Mouse (Mus musculus) heart, embryonic 14.5 days (tissue): ENCODE measurements around the gene Gpr25. TPM values are rescaled to one million over a fixed set of nuclear protein-coding genes. Genes with fewer than 3 reads are reported as not detected.

Experiments
- ATAC-seq: fragments of 200-750 bp; cut with Nextera tagmentation; 2 replicates; pipeline ENCODE4 v1.8.0; 2017; ENCODE audit warnings: low read depth, moderate TSS enrichment; ENCODE audit not compliant: insufficient number of reproducible peaks, insufficient read depth, low FRiP score
- H3K27ac ChIP-seq, 2 experiments: fragments of 200-500 bp in 1 of 2; fragments of 300-500 bp in 1 of 2; sonication (generic) in 1 of 2; replicated peaks in 1 of 2; 2 replicates each; pipeline ENCODE4 v1.5.1; 2012 to 2014; ENCODE audit warnings: low read depth in 2 of 2, low read length in 2 of 2, control low read depth in 1 of 2, mild to moderate bottlenecking in 1 of 2, mixed read lengths in 1 of 2; ENCODE audit not compliant: control insufficient read depth in 1 of 2, insufficient read depth in 1 of 2
- H3K27me3 ChIP-seq: fragments of 300-500 bp; sonication (generic); 2 replicates; pipeline ENCODE4 v1.6.1; 2014; ENCODE audit warnings: mild to moderate bottlenecking, low read length, control low read depth; ENCODE audit not compliant: control insufficient read depth, insufficient read depth
- H3K36me3 ChIP-seq: fragments of 300-500 bp; sonication (generic); 2 replicates; pipeline ENCODE4 v1.6.1; 2014; ENCODE audit warnings: mild to moderate bottlenecking, control low read depth, low read length, mixed read lengths; ENCODE audit not compliant: control insufficient read depth, insufficient read depth
- H3K4me1 ChIP-seq, 2 experiments: fragments of 200-500 bp in 1 of 2; fragments of 300-500 bp in 1 of 2; sonication (generic) in 1 of 2; 2 replicates each; pipeline ENCODE4 v1.6.1; 2012 to 2014; ENCODE audit warnings: low read length in 2 of 2, control low read depth in 1 of 2, mixed read lengths in 1 of 2; ENCODE audit not compliant: control insufficient read depth in 2 of 2, insufficient read depth in 2 of 2
- H3K4me2 ChIP-seq: fragments of 300-500 bp; sonication (generic); 2 replicates; pipeline ENCODE4 v1.6.1; 2014; ENCODE audit warnings: mild to moderate bottlenecking, low read length
- H3K4me3 ChIP-seq, 2 experiments: fragments of 200-500 bp in 1 of 2; fragments of 300-500 bp in 1 of 2; sonication (generic) in 1 of 2; 2 replicates each; pipeline ENCODE4 v1.5.1; 2012 to 2014; ENCODE audit warnings: low read length in 2 of 2, mild to moderate bottlenecking in 2 of 2, control low read depth in 1 of 2, low read depth in 1 of 2, moderate library complexity in 1 of 2; ENCODE audit not compliant: control insufficient read depth in 1 of 2, insufficient read depth in 1 of 2
- H3K9ac ChIP-seq: fragments of 300-500 bp; sonication (generic); 2 replicates; pipeline ENCODE4 v1.6.1; 2014; ENCODE audit warnings: mild to moderate bottlenecking, low read length
- H3K9me3 ChIP-seq: fragments of 300-500 bp; sonication (generic); 2 replicates; pipeline ENCODE4 v1.6.1; 2016; ENCODE audit warnings: low read length, control low read depth; ENCODE audit not compliant: control insufficient read depth
- WGBS: fragments of 180-500 bp; shearing (Covaris S2); extraction: QIAGEN DNeasy Blood & Tissue Kit; methylation state at CpG from one replicate; pipeline ENCODE4 v1.1.7; 2014; 5-methylcytosine and 5-hydroxymethylcytosine counted together
- polyA plus RNA-seq: library from polyadenylated mRNA; unstranded; fragments of >200 nt; fragmentation: Nextera tagmentation; extraction: Ambion mirVana; gene quantifications from 2 replicates; pipeline ENCODE4 v1.2.1, GENCODE M21; 2014

Gene Gpr25
- polyA plus RNA-seq, 1 experiment from 2014 or later = not detected

DNA sequence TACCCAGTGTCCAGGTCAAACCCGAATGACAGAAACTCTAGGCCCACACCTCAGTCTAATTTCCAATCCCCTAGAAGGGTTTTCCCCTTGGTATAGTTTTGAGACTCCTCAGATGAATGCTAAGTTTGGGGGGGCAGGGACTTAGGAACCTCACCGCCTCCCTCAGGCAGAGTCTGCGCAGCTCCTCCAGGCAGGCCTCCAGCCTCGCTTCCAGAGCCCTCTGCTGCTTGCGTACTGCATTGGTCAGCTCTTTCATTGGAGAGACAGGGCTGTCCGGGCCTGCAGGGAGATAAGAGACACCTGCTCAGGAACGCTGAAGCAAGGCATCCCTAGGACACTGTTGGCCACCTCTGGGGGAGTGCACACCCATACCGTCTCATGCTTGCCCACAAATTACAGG, 34.0 kb downstream of the Gpr25 start:
- Histone ChIP-seq H3K4me1 (peaks cover 12 to 14% of the 10 kb centered on the region in 2 experiments), H3K27ac (no peak overlapping the region), H3K27me3 (peaks cover 20% of the 10 kb centered on the region), H3K36me3 (no peaks in the 10 kb centered on the region), H3K9me3 (no peaks in the 10 kb centered on the region), H3K9ac (no peak overlapping the region), H3K4me2 (no peak overlapping the region), H3K4me3 (no peak overlapping the region)
- ATAC-seq = no peak
- 81% methylated on average over 8 of the region's 8 CpGs for WGBS

DNA sequence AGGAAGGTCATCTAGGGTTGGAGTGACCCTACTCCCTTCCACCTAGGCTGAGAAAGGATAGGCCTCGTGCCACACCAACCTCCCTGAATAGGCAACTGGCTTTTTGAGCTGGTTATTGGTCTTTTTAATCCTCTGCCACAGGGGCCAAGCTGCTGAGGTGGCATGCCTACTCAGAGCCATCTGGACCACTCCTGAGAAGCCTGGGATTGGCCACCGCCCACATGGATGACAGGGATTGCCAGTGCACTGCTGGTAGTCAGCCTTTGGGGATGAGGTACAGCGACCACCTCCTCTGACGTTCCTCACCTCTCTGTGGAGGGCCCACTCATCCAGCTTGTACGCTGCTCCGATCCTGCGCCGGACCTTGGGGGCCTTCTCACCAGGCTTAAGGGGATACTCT, 34.8 kb downstream of the Gpr25 start:
- Histone ChIP-seq H3K9ac (no peak overlapping the region), H3K36me3 (no peaks in the 10 kb centered on the region), H3K9me3 (no peaks in the 10 kb centered on the region), H3K4me1 (peaks cover 12 to 14% of the 10 kb centered on the region in 2 experiments), H3K4me2 (no peak overlapping the region), H3K27ac (no peak overlapping the region), H3K4me3 (no peak overlapping the region), H3K27me3 (peaks cover 15% of the 10 kb centered on the region)
- 92% methylated on average over 8 of the region's 8 CpGs for WGBS
- no peak for ATAC-seq

DNA sequence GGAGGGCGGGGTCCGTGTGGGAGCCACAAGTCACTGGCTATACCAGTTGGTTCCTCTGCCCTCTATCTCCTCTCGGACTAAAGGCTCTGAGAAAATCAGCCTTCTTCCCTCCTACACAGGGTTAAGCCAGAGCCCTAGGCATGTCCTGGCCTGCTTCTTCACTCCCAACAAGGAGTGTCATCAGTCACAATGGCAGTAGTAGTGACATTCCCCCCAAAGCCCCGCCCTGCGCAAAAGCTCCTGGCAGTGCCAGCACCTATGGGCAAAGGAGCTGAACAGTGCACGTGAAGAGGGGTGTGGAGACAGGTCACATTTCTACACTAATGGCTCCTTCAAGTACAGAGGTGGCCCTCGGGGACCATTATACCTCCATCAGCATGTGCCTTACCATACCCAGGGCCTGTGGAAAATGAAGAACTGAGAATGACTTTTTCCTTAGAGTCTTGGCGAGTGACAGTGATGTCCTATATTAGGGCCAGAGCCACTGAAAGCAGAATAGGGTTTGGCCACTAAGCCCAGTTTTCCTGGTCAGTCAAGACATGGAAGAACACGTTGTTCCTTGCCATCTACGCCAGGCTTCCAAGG, 36.8 kb downstream of the Gpr25 start:
- Histone ChIP-seq H3K4me1 (peaks cover 11 to 14% of the 10 kb centered on the region in 2 experiments), H3K4me2 (no peak overlapping the region), H3K27ac (no peak overlapping the region), H3K9me3 (no peaks in the 10 kb centered on the region), H3K27me3 (no peaks in the 10 kb centered on the region), H3K4me3 (no peak overlapping the region), H3K9ac (no peak overlapping the region), H3K36me3 (no peaks in the 10 kb centered on the region)
- WGBS = 87% methylated on average over 10 of the region's 10 CpGs
- ATAC-seq = no peak

DNA sequence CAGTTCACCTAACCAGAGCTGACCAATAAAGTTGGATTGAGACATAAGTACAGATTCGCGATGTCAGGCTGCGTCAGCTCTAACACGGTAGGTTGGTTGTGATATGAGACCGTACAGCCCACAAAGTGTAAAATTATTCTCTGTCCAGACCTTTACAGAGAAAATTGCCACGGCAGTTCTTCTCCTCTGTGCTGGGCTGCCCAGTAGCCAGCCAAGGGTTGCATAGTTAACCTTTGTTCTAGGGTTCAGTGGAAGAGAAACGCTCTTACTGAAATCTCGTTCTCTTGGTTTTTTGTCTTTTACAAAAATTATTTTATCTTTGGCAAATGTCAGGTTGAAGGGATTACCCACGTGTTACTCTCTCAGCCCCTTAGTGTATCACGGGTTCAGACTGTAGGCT, 38.3 kb downstream of the Gpr25 start:
- Histone ChIP-seq H3K27ac (no peak overlapping the region), H3K4me2 (no peak overlapping the region), H3K27me3 (no peaks in the 10 kb centered on the region), H3K9me3 (no peaks in the 10 kb centered on the region), H3K4me1 (no peaks in the 10 kb centered on the region; a peak in 1 of 4 replicates), H3K36me3 (no peaks in the 10 kb centered on the region), H3K4me3 (no peak overlapping the region), H3K9ac (no peak overlapping the region)
- ATAC-seq = no peak
- WGBS = 83% methylated on average over 10 of the region's 10 CpGs

DNA sequence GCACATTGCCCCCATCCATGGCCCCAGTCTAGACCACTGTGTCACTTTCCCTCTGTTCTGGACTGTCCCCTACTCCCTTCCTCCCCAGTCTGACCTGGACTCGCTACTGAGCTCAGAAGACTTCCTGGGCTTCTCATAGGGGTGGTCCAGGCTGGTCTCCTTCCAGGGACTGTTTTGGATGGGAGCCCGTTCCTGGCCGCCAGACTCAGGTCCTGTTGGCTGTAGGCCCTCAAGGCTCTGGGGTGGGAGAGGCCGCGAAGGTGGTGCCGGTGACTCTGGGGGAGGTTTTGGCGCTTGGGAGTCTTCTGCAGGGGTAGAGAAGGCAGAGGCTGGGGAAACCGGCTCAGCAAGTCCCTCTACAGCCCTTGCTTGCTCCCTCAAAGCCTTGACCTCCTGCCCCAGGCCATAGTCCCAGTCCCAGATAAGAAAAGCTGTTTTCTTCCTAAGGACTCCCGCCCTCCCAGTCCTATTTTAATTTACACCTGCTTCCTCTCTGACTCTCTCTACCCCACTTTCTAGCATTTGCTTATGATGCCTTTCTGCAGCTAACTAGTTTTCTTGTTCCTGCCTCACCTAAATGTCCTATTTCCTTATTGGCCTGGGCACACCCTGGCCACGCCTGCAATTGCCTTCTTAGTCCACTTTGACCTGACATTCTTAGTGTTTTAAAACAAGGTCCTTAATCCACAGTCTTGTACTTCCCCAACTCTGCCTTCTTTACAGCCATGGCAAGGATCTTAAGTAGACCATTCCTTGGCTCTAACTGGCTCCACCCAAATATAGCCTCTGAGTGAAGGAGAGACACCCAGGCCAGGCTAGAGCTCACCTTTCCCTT, 40.4 kb downstream of the Gpr25 start:
- whole genome bisulfite sequencing = 66% methylated on average over 10 of the region's 10 CpGs
- no peak overlapping the region for H3K9ac ChIP-seq
- no peak overlapping the region for H3K27ac ChIP-seq

DNA sequence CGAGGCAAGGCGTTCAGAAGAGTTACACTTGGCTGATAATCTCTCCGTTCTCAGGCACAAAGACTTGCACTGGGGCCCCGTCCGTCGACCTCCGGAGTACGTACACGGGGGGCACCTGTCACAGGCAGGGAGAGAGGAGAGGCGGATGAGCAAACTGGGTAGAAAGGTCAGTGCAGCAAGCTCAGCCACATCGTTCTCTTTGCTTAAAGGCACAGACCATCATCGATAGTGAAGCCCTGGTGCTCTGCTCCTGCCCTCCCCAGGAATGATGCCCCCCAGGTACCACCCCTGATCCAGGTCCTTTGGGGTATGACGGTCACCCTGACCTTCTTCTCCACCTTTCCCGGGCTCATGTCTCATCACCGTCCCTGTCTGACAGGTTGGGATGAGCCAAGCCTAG, 46.4 kb downstream of the Gpr25 start:
- Histone ChIP-seq H3K9me3 (no peaks in the 10 kb centered on the region), H3K4me1 (no peaks in the 10 kb centered on the region), H3K36me3 (no peaks in the 10 kb centered on the region), H3K27ac (no peak overlapping the region), H3K4me3 (no peak overlapping the region), H3K27me3 (no peaks in the 10 kb centered on the region), H3K9ac (no peak overlapping the region), H3K4me2 (no peak overlapping the region)
- no peak for ATAC-seq
- 80% methylated on average over 15 of the region's 15 CpGs for WGBS

More for the DNA sequence above, 40.4 kb downstream of the Gpr25 start:
- Histone ChIP-seq H3K4me1 (no peaks in the 10 kb centered on the region), H3K27me3 (no peaks in the 10 kb centered on the region), H3K4me3 (no peak overlapping the region), H3K4me2 (no peak overlapping the region), H3K36me3 (no peaks in the 10 kb centered on the region), H3K9me3 (no peaks in the 10 kb centered on the region)
- no peak for ATAC-seq

DNA sequence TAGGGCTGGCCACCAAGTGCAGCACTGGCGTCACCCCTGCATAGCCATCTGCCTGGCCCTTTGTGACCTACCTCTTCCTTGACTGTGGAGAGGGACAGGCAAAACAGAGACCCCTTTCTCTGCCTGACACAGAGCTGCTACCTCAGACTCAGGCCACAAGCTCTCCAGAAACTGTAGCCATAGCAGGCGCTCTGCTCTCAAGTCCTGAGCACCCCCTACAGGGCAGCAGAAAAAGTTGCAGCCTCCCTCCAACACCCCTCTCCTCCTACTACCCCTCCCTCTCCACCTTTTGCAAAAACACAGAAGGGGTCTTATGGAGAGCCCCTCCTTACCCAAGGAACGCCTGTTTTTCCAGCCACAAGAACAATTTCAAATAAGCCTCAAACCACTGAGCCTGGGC, 47.9 kb downstream of the Gpr25 start, which contains the start of gene Mroh3:
Gene Mroh3, minus strand, starts transcription at position 26 of the 400 bp plus-strand sequence.
- Histone ChIP-seq H3K4me3 (no peak within 1 kb of the TSS), H3K4me1 (no peaks in the 10 kb centered on the region), H3K27ac (no peak within 1 kb of the TSS), H3K9me3 (no peaks in the 10 kb centered on the region), H3K36me3 (no peaks in the 10 kb centered on the region), H3K4me2 (no peak within 1 kb of the TSS), H3K9ac (no peak within 1 kb of the TSS), H3K27me3 (no peaks in the 10 kb centered on the region; the same call in 1 of the 2 replicates)
- WGBS = 23% methylated on average over 3 of the region's 3 CpGs
- no peak for ATAC-seq
